Mouse (Mus musculus): ENCODE data around the gene Psmb5. TPM values are rescaled to one million over a fixed set of nuclear protein-coding genes. Genes with fewer than 3 reads are reported as not detected.

Gene Psmb5
- total RNA-seq, 2 experiments from 2014 or later: 64.6 to 217 TPM

GRCm38 (mm10) chr14:54594631-54595414 lies 23.0 kb downstream of the Psmb5 start:
- ATAC-seq (replicated peaks; ENCODE audit: poor library complexity): no peak

- ATAC-seq (replicated peaks; ENCODE audit: poor library complexity): peak; percentile 59
Observed at GRCm38 (mm10) chr14:54594055-54594454, 23.8 kb downstream of the Psmb5 start.

GRCm38 (mm10) chr14:54592319-54592934 lies 25.4 kb downstream of the Psmb5 start:
- ATAC-seq (replicated peaks; ENCODE audit: poor library complexity): peak; percentile 86

- no peak for ATAC-seq (replicated peaks; ENCODE audit: poor library complexity)
Observed at GRCm38 (mm10) chr14:54591056-54591455, 26.8 kb downstream of the Psmb5 start.

- ATAC-seq (replicated peaks; ENCODE audit: poor library complexity): peak; percentile 84
Observed at GRCm38 (mm10) chr14:54583681-54584338, 34.0 kb downstream of the Psmb5 start.

GRCm38 (mm10) chr14:54582536-54582935 lies 35.3 kb downstream of the Psmb5 start:
- ATAC-seq (replicated peaks; ENCODE audit: poor library complexity): no peak

- 0 out of 2 replicates have a peak, but pooled peaks have one; percentile 30 for ATAC-seq (replicated peaks; ENCODE audit: poor library complexity)
Observed at GRCm38 (mm10) chr14:54579638-54580037, 38.2 kb downstream of the Psmb5 start.

GRCm38 (mm10) chr14:54578063-54578462 lies 39.8 kb downstream of the Psmb5 start:
- peak; percentile 79 for ATAC-seq (replicated peaks; ENCODE audit: poor library complexity)

- peak; percentile 69 for ATAC-seq (replicated peaks; ENCODE audit: poor library complexity)
Observed at GRCm38 (mm10) chr14:54577089-54577982, 40.5 kb downstream of the Psmb5 start, which contains the start of gene Ajuba. Gene Ajuba (minus strand): TSS chr14:54577558.

GRCm38 (mm10) chr14:54576241-54577088 lies 41.4 kb downstream of the Psmb5 start:
- no peak for ATAC-seq (replicated peaks; ENCODE audit: poor library complexity)

- ATAC-seq (replicated peaks; ENCODE audit: poor library complexity): no peak
Observed at GRCm38 (mm10) chr14:54575631-54576030, 42.2 kb downstream of the Psmb5 start.

- ATAC-seq (replicated peaks; ENCODE audit: poor library complexity): no peak
Observed at GRCm38 (mm10) chr14:54575031-54575430, 42.8 kb downstream of the Psmb5 start.

GRCm38 (mm10) chr14:54574253-54574652 lies 43.6 kb downstream of the Psmb5 start:
- ATAC-seq (replicated peaks; ENCODE audit: poor library complexity): no peak

GRCm38 (mm10) chr14:54572790-54573736 lies 44.8 kb downstream of the Psmb5 start:
- ATAC-seq (replicated peaks; ENCODE audit: poor library complexity): no peak

GRCm38 (mm10) chr14:54572122-54572521 lies 45.7 kb downstream of the Psmb5 start:
- no peak for ATAC-seq (replicated peaks; ENCODE audit: poor library complexity)

- ATAC-seq (replicated peaks; ENCODE audit: poor library complexity): no peak
Observed at GRCm38 (mm10) chr14:54569451-54570392, 48.1 kb downstream of the Psmb5 start.

- peak; percentile 88 for ATAC-seq (replicated peaks; ENCODE audit: poor library complexity)
Observed at GRCm38 (mm10) chr14:54568694-54569414, 49.0 kb downstream of the Psmb5 start.
